Mouse (Mus musculus): Measurements from ENCODE around the gene Tyro3. TPM values are rescaled to one million over a fixed set of nuclear protein-coding genes. Genes with fewer than 3 reads are reported as not detected.

Gene Tyro3
- total RNA-seq, 2 experiments from 2014 or later, result 0.10 to 0.73 TPM

DNA sequence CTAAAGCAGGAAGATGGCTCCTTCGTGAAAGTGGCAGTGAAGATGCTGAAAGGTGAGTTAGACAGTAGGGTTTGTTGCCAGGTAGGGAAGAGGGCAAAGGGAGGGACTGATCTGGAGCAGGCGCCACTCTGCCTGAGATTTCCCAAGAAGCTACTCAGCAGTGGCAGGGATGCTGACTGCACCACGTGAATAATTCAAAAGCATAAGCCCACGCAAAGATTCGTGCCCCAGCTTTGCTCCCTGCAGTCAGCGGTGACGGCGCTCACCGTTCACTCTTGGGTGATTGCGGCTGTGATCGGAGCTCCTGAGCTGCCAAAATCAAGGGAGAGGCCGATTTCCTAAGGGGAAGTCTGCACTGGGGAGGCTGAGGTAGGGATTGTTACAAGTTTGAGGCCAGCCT is 13.4 kb downstream of the Tyro3 start:
- intact Hi-C loops (cut with DNase I), result no loop called here
- H3K4me3 ChIP-seq, result no peak overlapping the region
- H3K27ac ChIP-seq, result no peak overlapping the region
- no peak for DNase-seq
- TF ChIP-seq CTCF (IDR thresholded peaks at IDR 0.05), result no peak

DNA sequence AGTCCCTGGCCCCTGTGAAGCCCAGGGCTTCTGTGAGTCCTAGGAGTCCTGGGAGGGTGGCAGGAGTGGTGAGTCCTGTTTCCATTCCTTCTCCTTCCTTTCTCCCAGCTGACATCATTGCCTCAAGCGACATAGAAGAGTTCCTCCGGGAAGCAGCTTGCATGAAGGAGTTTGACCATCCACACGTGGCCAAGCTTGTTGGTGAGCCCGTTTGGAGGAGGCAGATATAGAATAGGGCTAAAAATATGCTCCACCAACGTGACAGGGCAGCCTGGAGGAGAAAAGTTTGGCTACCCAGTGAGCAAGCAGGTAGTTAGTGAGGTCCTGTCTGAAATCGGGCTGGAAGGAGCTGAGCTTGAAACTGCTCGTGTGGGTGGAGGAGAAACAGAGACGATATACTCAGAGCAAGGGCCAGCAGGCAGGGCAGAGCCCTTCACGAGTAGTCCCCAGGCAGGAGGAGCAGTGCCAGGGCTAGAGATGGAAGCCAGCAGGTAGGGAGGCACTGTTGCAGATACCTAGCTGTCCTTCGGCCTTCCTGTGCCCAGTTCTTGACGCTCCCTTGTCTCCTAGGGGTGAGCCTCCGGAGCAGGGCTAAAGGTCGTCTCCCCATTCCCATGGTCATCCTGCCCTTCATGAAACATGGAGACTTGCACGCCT is 14.1 kb downstream of the Tyro3 start:
- no peak for DNase-seq
- Histone ChIP-seq H3K4me3 (no peak overlapping the region), H3K27ac (no peak overlapping the region)
- intact Hi-C loops (cut with DNase I), result no loop called here
- TF ChIP-seq CTCF (IDR thresholded peaks at IDR 0.05), result no peak

- intact Hi-C loops (cut with DNase I), result no loop called here
- no peak for DNase-seq
- no peak overlapping the region for H3K27ac ChIP-seq
- TF ChIP-seq CTCF (IDR thresholded peaks at IDR 0.05), result no peak
- no peak overlapping the region for H3K4me3 ChIP-seq
These were observed 16.9 kb downstream of the Tyro3 start for GRCm38 (mm10) chr2:119814376-119814933.

DNA sequence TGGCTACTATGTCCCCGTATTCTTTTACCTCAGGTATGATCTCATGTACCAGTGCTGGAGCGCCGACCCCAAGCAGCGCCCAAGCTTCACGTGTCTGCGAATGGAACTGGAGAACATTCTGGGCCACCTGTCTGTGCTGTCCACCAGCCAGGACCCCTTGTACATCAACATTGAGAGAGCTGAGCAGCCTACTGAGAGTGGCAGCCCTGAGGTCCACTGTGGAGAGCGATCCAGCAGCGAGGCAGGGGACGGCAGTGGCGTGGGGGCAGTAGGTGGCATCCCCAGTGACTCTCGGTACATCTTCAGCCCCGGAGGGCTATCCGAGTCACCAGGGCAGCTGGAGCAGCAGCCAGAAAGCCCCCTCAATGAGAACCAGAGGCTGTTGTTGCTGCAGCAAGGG is 19.1 kb downstream of the Tyro3 start:
- intact Hi-C loops (cut with DNase I), result no loop called here
- H3K4me3 ChIP-seq, result no peak overlapping the region
- no peak overlapping the region for H3K27ac ChIP-seq
- DNase-seq, result no peak
- TF ChIP-seq CTCF (IDR thresholded peaks at IDR 0.05), result no peak

GRCm38 (mm10) chr2:119817047-119817446 is 19.5 kb downstream of the Tyro3 start:
- TF ChIP-seq CTCF (IDR thresholded peaks at IDR 0.05), result no peak
- Histone ChIP-seq H3K27ac (no peak overlapping the region), H3K4me3 (no peak overlapping the region)
- peak; percentile 67 for DNase-seq
- intact Hi-C loops (cut with DNase I), result no loop called here

GRCm38 (mm10) chr2:119818668-119819272 is 21.2 kb downstream of the Tyro3 start:
- no peak for DNase-seq
- TF ChIP-seq CTCF (IDR thresholded peaks at IDR 0.05), result no peak
- H3K27ac ChIP-seq, result no peak overlapping the region
- H3K4me3 ChIP-seq, result no peak overlapping the region
- intact Hi-C loops (cut with DNase I), result no loop called here

- DNase-seq, result no peak
- intact Hi-C loops (cut with DNase I), result no loop called here
- no peak for TF ChIP-seq CTCF (IDR thresholded peaks at IDR 0.05)
These were observed 23.6 kb downstream of the Tyro3 start for GRCm38 (mm10) chr2:119821136-119821535.

DNA sequence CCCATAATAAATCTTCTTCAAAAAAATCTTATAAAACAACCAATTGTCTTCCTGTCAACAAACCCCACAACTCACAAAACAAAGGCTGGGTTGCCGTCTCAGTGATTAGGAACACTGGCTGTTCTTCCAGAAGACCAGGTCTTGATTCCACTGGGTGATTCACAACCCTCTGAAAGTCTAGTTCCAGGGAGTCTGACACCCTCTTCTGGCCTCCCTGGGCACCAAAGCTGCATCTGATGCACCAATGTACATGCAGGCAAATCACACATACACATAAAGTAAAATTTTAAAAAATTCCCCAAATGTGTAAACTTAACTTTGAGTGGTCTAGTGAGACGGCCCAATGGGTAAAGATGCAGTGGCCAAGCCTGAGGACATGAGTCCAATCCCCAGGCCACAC is 33.0 kb downstream of the Tyro3 start:
- DNase-seq, result no peak
- TF ChIP-seq CTCF (IDR thresholded peaks at IDR 0.05), result peak; percentile 23; the same call in 1 of the 2 replicates
- intact Hi-C loops (cut with DNase I), result no loop called here

More at GRCm38 (mm10) chr2:119821136-119821535, 23.6 kb downstream of the Tyro3 start:
- H3K4me3 ChIP-seq, result no peak overlapping the region
- no peak overlapping the region for H3K27ac ChIP-seq

DNA sequence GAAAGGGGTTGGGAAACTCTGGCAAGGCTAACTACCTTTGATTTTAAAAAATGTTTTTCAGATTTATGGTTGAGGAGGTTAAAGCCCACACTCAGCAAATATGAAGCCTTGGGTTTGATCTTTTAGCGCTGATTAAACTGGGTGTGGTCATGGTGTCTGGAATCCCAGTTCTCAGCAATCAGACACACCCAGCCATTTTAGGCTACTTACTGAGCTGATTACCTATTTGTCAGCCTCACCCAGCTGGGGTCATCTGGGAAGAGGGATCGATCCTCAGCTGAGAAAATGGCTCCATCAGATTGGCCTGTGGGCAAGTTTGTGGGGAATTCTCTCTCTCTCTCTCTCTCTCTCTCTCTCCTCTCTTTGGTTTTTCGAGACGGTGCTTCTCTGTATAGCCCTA is 36.7 kb downstream of the Tyro3 start:
- intact Hi-C loops (cut with DNase I), result no loop called here
- DNase-seq, result no peak
- no peak for TF ChIP-seq CTCF (IDR thresholded peaks at IDR 0.05)
- Histone ChIP-seq H3K4me3 (no peak overlapping the region), H3K27ac (no peak overlapping the region)

More for the DNA sequence above, 33.0 kb downstream of the Tyro3 start:
- no peak overlapping the region for H3K27ac ChIP-seq
- H3K4me3 ChIP-seq, result no peak overlapping the region

GRCm38 (mm10) chr2:119837616-119838015 is 40.1 kb downstream of the Tyro3 start:
- intact Hi-C loops (cut with DNase I), result no loop called here
- Histone ChIP-seq H3K4me3 (no peak overlapping the region), H3K27ac (no peak overlapping the region)
- TF ChIP-seq CTCF (IDR thresholded peaks at IDR 0.05), result no peak
- no peak for DNase-seq

DNA sequence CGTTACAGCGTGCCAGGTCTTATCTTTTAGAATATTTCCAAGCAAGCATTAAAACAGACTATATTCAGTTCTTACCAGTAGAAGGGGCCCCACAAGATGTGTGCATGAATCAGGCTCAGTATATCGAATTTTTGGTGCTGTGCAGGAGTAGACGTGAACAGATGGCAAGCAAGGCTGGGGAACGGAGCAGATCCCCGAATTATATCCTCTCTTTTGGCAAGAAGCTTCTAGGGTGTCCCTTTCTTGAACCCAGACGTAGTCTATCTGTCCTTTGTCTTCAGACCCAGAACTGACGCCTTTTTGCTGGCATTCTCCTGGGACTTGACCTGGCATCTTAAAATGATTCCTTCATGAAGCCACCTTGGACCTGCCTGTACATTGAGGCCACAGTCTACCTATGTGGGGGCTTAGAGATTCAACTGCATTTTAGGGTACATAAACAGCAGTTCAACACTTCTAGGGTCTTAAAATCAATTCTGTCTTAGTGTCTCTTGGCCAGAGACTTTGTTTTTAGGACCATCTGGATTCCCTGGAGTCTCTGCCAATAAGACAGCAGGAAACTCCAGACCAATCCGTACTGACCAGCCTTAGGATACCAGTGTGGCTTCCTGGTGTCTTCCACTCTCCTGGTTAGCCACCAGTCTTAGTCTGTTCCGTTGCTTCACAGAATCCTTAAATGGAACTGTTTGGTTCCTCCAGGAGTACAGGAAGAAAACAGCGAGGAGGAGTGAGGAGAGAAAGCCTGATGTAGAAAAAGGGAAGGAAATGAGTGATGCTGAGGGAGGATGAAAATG is 41.0 kb downstream of the Tyro3 start:
- intact Hi-C loops (cut with DNase I), result no loop called here
- no peak for TF ChIP-seq CTCF (IDR thresholded peaks at IDR 0.05)
- no peak for DNase-seq

GRCm38 (mm10) chr2:119840008-119840407 is 42.5 kb downstream of the Tyro3 start:
- intact Hi-C loops (cut with DNase I), result no loop called here
- no peak overlapping the region for H3K4me3 ChIP-seq
- no peak overlapping the region for H3K27ac ChIP-seq
- DNase-seq, result no peak
- TF ChIP-seq CTCF (IDR thresholded peaks at IDR 0.05), result no peak

More for the DNA sequence above, 41.0 kb downstream of the Tyro3 start:
- Histone ChIP-seq H3K27ac (no peak overlapping the region), H3K4me3 (no peak overlapping the region)

DNA sequence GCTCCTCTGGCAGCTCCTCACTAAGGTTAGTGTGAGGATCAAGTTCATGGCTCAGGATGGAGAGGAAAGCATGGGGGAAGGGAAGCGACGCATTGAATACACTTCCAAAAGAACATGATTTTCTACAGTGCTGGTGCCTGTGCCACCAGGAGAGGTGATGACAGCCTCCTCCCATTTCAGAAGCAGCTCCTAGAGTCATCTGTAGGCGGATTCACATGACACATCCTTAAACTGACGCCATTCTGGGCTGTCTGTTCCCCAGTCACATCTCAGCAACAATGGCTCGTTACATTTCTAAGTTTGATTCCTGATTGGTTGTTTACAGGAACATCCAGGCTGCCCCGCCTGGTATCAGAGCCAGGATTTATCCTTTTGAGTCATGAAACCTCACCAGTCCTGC is 44.5 kb downstream of the Tyro3 start:
- no peak for DNase-seq
- intact Hi-C loops (cut with DNase I), result no loop called here
- H3K4me3 ChIP-seq, result no peak overlapping the region

More for the DNA sequence above, 44.5 kb downstream of the Tyro3 start:
- no peak for TF ChIP-seq CTCF (IDR thresholded peaks at IDR 0.05)
- H3K27ac ChIP-seq, result no peak overlapping the region
